Mouse (Mus musculus) heart, postnatal 0 days (tissue): ENCODE measurements around the gene Gm21860. TPM values are rescaled to one million over a fixed set of nuclear protein-coding genes. Genes with fewer than 3 reads are reported as not detected.
"Not testable (repeated sequence)": the region's sequence is repeated elsewhere in the genome, so short reads cannot be mapped to it uniquely, and the experiment has no call there.

Experiments used
- ATAC-seq: fragments of 200-750 bp; cut with Nextera tagmentation; 2 replicates; pipeline ENCODE4 v1.8.0; 2017; ENCODE audit warnings: low read depth, moderate number of reproducible peaks, moderate library complexity; ENCODE audit not compliant: insufficient read depth
- DNase-seq: peaks from one replicate; pipeline ENCODE4 v3.0.0-alpha.2; 2016; ENCODE audit warnings: low spot score
- H3K27ac ChIP-seq: fragments of 300-500 bp; sonication (generic); 2 replicates; pipeline ENCODE4 v1.5.1; 2014; ENCODE audit warnings: low read depth, mild to moderate bottlenecking
- H3K27me3 ChIP-seq: fragments of 300-500 bp; sonication (generic); 2 replicates; pipeline ENCODE4 v1.6.1; 2014; ENCODE audit warnings: low read length, mixed read lengths; ENCODE audit not compliant: control insufficient read depth, insufficient read depth
- H3K36me3 ChIP-seq: fragments of 300-500 bp; sonication (generic); replicated peaks from 2 replicates; pipeline ENCODE4 v1.6.1; 2014; ENCODE audit warnings: low read length, mixed read lengths; ENCODE audit not compliant: control insufficient read depth, insufficient read depth
- H3K4me1 ChIP-seq: fragments of 300-500 bp; sonication (generic); 2 replicates; pipeline ENCODE4 v1.6.1; 2014; ENCODE audit warnings: antibody characterized with exemption; ENCODE audit not compliant: control insufficient read depth, insufficient read depth
- H3K4me2 ChIP-seq: fragments of 300-500 bp; sonication (generic); 2 replicates; pipeline ENCODE4 v1.6.1; 2014; ENCODE audit warnings: low read depth, mild to moderate bottlenecking, low read length, moderate library complexity
- H3K4me3 ChIP-seq: fragments of 300-500 bp; sonication (generic); 2 replicates; pipeline ENCODE4 v1.5.1; 2014; ENCODE audit warnings: low read depth, low read length
- H3K9ac ChIP-seq: fragments of 300-500 bp; sonication (generic); replicated peaks from 2 replicates; pipeline ENCODE4 v1.6.1; 2014; ENCODE audit warnings: low read depth, low read length, mixed read lengths
- H3K9me3 ChIP-seq: fragments of 300-500 bp; sonication (generic); replicated peaks from 2 replicates; pipeline ENCODE4 v1.6.1; 2016; ENCODE audit warnings: low read length; ENCODE audit not compliant: control insufficient read depth
- CTCF ChIP-seq: IDR thresholded peaks from 2 replicates; pipeline ENCODE4 v1.5.1; 2016; ENCODE audit warnings: antibody characterized with exemption, control low read depth, low read depth
- EP300 ChIP-seq: IDR thresholded peaks from 2 replicates; pipeline ENCODE4 v1.6.1; 2016; ENCODE audit warnings: antibody characterized with exemption, low read depth
- WGBS: fragments of 180-500 bp; shearing (Covaris S2); extraction: QIAGEN DNeasy Blood & Tissue Kit; methylation state at CpG from one replicate; pipeline ENCODE4 v1.1.7; 2014; 5-methylcytosine and 5-hydroxymethylcytosine counted together
- polyA plus RNA-seq: library from polyadenylated mRNA; unstranded; fragments of >200 nt; fragmentation: Nextera tagmentation; extraction: Ambion mirVana; gene quantifications from 2 replicates; pipeline ENCODE4 v1.2.1, GENCODE M21; 2015
- total RNA-seq: library from RNA; depleted of rRNA; stranded (reverse); fragments of >200 nt; gene quantifications from 2 replicates; pipeline ENCODE4 v1.2.3, GENCODE M21; 2014; ENCODE audit warnings: low replicate concordance; rRNA removed

Gm21860 gene
- not detected in 2 replicates for total RNA-seq
- polyA plus RNA-seq = not detected in 2 replicates

DNA sequence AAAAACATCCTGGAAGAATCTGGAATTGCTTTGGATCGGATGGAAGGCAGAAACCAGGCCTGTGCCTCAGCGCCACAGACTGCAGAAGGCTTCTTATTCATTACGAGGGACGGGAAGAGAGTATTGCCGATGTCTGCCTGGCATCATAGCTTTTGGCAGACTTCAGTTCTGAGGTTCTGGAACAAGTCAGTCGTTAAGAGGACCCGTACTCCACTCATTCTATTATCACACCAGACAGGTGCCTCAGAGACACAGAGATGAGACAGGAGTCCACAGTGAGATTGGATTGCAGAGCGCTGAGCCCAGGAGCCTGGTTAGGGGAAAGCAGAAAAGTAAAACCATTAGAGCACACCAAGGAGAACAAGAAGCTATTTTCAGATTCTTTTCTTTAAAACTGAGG, at the start of gene Gm21860:
Gm21860 (minus strand) TSS at position 101 of the 400 bp plus-strand sequence.
- H3K4me2 ChIP-seq = not testable (repeated sequence)

DNA sequence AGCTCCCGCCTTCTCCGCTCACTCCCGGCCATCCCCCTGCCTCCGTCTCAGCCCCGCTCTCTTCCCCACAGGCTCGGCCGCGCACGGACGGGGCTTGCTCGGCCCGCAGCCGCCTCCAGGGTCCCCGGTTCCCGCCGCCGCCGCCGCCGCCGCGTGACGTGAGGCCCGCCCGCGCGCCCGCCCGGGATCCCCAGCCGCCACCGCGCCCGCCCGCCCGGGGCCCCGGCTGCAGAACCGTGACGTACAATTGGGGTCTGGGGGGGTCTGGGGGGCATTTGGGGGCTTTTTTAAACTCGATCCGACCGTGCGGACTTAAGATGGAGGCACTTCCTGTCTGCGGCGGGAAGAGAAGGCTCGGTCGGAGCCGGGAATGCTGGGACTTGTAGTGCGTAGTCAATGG, 29.8 kb upstream of the Gm21860 start, which contains the start of gene Gm47283:
Gm47283 (plus strand) TSS at position 301 of the 400 bp plus-strand sequence.
- H3K9me3 ChIP-seq, H3K4me1 ChIP-seq, H3K36me3 ChIP-seq, DNase-seq, H3K27me3 ChIP-seq, ATAC-seq, H3K4me3 ChIP-seq, H3K9ac ChIP-seq, H3K27ac ChIP-seq, H3K4me2 ChIP-seq: not testable (repeated sequence)
- WGBS = no CpG with 5 or more reads among the region's 48 CpGs

More for the DNA sequence above, at the start of gene Gm21860:
- not testable (repeated sequence) for H3K4me1 ChIP-seq, H3K36me3 ChIP-seq, H3K9ac ChIP-seq, ATAC-seq, H3K27ac ChIP-seq, H3K9me3 ChIP-seq, DNase-seq, H3K27me3 ChIP-seq, H3K4me3 ChIP-seq
- no CpG with 5 or more reads among the region's 8 CpGs for WGBS

DNA sequence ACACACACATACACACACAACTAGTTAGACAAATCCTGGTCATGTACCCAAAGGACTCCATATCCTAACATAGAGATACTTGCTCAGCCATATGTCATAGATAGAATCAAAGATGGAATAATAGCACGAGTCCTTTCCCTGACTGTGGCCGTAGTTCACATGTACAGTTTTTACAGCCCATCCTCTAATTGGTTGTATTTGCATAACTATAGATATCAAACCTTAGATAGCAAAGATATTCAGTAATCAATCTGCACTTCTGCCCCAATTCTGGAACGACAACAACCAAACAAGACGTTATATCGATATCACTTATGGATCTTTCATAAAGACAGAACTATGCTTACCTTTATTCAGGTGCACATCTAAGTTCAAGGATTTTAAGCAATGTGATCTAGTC, 9.4 kb downstream of the Gm21860 start:
- H3K4me2 ChIP-seq, DNase-seq, H3K27ac ChIP-seq, H3K4me3 ChIP-seq, H3K9ac ChIP-seq, H3K36me3 ChIP-seq, H3K4me1 ChIP-seq, ATAC-seq, H3K27me3 ChIP-seq: not testable (repeated sequence)
- H3K9me3 ChIP-seq = peaks cover 17% of the 10 kb centered on the region
- 92% methylated on average over 5 of the region's 5 CpGs for WGBS

DNA sequence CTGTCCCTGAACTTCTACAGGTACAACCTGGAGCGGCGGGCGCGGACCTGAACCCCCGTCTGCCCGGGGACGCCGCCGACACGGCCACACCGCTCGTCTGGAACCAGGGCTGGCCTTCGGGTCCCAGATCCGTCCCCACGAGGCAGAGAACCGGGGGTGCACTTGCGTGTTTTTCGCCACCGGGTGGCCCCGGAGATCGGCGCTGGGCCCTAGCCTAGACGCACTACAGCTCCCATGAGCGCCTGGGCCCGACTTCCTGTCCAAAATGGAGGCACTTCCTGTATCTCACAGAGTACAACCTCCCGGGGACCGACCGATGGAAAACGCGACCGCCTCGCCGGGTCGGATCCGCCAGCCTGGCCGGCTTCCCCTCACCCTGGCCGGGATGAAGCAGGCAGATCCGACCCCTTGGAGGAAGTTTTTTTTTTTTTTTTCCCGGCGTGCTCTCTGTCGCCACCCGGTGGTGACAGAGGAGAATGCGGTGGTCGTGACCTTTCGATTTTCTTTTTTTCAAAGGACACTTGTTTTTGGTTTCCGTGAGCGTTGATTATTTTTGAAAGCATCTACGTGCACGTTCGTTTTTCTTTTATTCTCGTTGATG, 10.1 kb downstream of the Gm21860 start:
- peak; percentile 31 for DNase-seq
- H3K27ac ChIP-seq, H3K27me3 ChIP-seq, H3K4me1 ChIP-seq, H3K4me2 ChIP-seq, H3K9ac ChIP-seq: not testable (repeated sequence)
- Histone ChIP-seq H3K9me3 (peaks cover 24% of the 10 kb centered on the region), H3K4me3 (peak overlapping the region; percentile 24; the same call in 1 of the 2 replicates), H3K36me3 (peaks cover 14% of the 10 kb centered on the region; the same call in 1 of the 2 replicates)
- 58% methylated on average over 51 of the region's 51 CpGs for WGBS
- peak; percentile 86 for ATAC-seq

DNA sequence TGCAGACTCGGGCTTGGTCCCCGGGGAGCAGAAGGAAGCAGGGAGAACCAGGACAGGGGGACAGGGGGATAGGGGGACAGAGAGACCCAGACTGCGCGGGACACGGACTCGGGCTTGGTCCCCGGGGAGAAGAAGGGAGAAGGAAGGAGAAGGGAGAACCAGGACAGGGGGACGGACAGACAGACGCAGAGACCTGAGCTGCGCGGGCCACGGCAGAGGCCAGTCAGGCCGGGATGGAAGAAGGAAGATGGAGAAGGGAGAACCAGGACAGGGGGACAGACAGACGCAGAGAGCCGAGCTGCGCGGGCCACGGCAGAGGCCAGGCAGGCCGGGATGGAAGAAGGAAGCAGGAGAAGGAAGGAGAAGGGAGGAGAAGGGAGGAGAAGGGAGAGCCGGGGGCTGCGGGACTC, 10.8 kb downstream of the Gm21860 start:
- Histone ChIP-seq H3K9me3 (peaks cover 31% of the 10 kb centered on the region), H3K4me1 (no peaks in the 10 kb centered on the region), H3K36me3 (peaks cover 21% of the 10 kb centered on the region), H3K27me3 (no peaks in the 10 kb centered on the region), H3K27ac (no peak overlapping the region), H3K9ac (no peak overlapping the region), H3K4me2 (no peak overlapping the region), H3K4me3 (no peak overlapping the region)
- TF ChIP-seq EP300 (no peak), CTCF (no peak)
- DNase-seq (no peak), ATAC-seq (no peak)
- WGBS = 82% methylated on average over 21 of the region's 21 CpGs

DNA sequence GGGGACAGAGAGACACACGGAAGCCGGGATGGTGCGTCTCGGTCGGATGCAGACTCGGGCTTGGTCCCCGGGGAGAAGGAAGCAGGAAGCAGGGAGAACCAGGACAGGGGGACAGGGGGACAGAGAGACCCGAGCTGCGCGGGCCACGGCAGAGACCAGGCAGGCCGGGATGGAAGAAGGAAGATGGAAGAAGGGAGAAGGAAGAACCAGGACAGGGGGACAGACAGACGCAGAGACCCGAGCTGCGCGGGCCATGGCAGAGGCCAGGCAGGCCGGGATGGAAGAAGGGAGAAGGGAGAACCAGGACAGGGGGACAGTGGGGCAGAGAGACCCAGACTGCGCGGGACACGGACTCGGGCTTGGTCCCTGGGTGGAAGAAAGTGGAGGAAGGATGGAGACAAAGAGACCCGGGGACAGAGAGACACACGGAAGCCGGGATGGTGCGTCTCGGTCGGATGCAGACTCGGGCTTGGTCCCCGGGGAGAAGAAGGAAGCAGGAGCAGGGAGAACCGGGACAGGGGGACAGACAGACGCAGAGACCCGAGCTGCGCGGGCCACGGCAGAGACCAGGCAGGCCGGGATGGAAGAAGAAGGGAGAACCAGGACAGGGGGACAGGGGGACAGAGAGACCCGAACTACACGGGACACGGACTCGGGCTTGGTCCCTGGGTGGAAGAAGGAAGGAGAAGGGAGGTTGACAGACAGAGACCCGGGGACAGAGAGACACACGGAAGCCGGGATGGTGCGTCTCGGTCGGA, 11.4 kb downstream of the Gm21860 start:
- Histone ChIP-seq H3K9me3 (peaks cover 32% of the 10 kb centered on the region), H3K36me3 (peaks cover 26% of the 10 kb centered on the region)
- WGBS = 83% methylated on average over 46 of the region's 46 CpGs
- DNase-seq, ATAC-seq, H3K4me1 ChIP-seq, H3K9ac ChIP-seq, H3K27me3 ChIP-seq, H3K4me2 ChIP-seq, H3K27ac ChIP-seq, H3K4me3 ChIP-seq: not testable (repeated sequence)

DNA sequence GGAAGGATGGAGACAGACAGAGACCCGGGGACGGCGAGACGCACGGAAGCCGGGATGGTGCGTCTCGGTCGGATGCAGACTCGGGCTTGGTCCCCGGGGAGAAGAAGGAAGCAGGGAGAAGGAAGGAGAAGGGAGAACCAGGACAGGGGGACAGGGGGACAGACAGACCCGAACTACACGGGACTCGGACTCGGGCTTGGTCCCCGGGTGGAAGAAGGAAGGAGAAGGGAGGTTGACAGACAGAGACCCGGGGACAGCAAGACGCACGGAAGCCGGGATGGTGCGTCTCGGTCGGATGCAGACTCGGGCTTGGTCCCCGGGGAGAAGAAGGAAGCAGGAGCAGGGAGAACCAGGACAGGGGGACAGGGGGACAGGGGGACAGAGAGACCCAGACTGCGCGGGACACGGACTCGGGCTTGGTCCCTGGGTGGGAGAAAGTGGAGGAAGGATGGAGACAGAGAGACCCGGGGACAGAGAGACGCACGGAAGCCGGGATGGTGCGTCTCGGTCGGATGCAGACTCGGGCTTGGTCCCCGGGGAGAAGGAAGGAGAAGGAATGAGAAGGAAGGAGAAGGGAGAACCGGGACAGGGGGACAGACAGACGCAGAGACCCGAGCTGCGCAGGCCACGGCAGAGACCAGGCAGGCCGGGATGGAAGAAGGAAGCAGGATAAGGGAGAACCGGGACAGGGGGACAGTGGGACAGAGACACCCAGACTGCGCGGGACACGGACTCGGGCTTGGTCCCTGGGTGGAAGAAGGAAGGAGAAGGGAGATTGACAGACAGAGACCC, 12.2 kb downstream of the Gm21860 start:
- 88% methylated on average over 49 of the region's 49 CpGs for WGBS
- H3K4me1 ChIP-seq, H3K4me3 ChIP-seq, H3K27ac ChIP-seq, H3K27me3 ChIP-seq, ATAC-seq, H3K9ac ChIP-seq, H3K4me2 ChIP-seq: not testable (repeated sequence)
- DNase-seq = peak; percentile 5
- Histone ChIP-seq H3K9me3 (peaks cover 32% of the 10 kb centered on the region), H3K36me3 (peaks cover 34% of the 10 kb centered on the region)
